Mouse (Mus musculus) lung, postnatal 14 days (tissue): Measurements from ENCODE around the gene Ssrp1.
A peak's percentile ranks its signal among the peaks of the same experiment; 100 is the strongest.

Experiments used
- DNase-seq: peaks from one replicate; pipeline ENCODE4 v3.0.0; 2021

The Ssrp1 gene

GRCm38 (mm10) chr2:85037047-85038026, at the start of gene Ssrp1, which contains the start of gene P2rx3:
Gene Ssrp1 (plus strand): TSS chr2:85037234.
Gene P2rx3 (minus strand): TSS chr2:85037462.
- DNase-seq = peak; percentile 92

GRCm38 (mm10) chr2:84987930-84988329, 49.1 kb upstream of the Ssrp1 start, which contains the start of gene Prg3:
Gene Prg3 (plus strand): TSS chr2:84988215.
- DNase-seq = no peak

DNA sequence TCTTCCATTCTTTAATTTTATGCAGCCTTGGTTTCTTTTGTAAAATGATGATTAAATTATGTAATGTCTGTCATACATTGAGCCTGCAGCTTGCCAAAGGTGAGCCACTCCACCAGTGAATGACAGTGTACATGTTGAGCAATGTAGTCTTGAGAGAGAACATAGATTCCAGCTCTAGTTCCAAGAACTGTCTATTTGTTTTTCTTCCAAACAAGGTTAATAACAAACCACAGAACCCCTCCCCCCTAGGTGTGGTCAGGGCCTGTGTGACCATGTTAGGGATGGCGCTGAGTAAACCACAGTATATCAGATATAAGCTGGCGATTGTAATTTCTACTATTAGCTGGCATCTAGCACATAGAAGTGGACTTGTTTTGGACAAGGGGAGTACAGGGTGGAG, 40.7 kb upstream of the Ssrp1 start:
- no peak for DNase-seq

DNA sequence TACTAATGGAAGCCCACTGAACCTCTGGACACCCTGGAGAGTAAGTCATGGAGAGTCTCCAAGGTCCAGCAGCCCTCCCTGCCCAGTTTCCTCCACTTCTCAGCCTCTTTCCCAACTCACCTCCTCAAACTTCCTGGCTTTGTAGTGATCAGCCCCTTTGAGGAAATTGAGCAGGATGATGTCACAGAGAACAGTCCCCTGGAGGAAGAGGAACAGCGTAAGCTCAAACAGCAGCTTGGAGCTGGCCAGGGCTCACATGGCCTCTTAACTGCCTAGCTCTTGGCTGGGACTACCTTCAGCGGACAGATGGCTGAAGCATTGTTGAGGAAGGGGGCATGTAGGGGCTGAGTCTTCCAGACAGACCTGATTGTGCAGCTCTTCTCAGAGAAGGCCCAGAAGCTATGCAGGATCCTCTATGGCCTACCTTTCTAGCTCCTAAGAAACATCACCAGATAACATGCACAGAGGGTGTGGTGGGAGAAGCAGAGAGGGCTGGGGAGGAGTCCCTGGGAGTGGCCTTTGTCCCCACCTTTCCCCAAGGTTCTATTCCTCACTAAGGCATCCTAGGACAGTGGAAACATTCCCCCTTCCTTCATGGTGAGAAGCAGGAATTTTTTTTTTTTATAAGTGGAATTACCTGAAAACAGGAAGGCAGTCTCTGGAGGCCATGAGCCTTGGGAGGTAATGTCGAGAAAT, 37.4 kb upstream of the Ssrp1 start:
- DNase-seq = peak; percentile 10

GRCm38 (mm10) chr2:85001497-85001896, 35.5 kb upstream of the Ssrp1 start:
- DNase-seq = peak; percentile 24

- no peak for DNase-seq
Measured at GRCm38 (mm10) chr2:85002575-85002974, 34.5 kb upstream of the Ssrp1 start.

- DNase-seq = no peak
Measured at GRCm38 (mm10) chr2:85004341-85004740, 32.7 kb upstream of the Ssrp1 start.

DNA sequence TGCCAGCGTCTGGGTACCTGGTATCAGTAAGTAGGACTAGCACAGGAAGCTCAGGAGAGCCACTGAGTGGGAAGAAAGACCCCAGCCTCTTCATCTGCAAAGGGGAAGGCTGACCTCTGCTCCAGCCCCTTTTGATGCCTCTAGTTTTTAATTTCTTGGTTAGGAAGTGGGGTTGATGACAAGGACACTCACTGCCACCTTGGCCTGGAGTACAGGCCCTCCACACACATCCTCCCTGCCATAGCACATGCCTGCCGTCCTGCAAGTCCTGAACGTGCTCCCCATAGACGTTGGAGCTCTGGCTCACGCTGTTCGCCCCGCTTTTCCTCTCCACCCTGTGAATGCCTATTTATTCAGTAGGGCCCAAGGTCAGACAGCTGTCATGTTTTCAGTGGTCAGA, 30.4 kb upstream of the Ssrp1 start:
- DNase-seq = no peak

GRCm38 (mm10) chr2:85007729-85008128, 29.3 kb upstream of the Ssrp1 start:
- peak; percentile 38 for DNase-seq

- no peak for DNase-seq
Measured at GRCm38 (mm10) chr2:85009212-85009611, 27.8 kb upstream of the Ssrp1 start.

DNA sequence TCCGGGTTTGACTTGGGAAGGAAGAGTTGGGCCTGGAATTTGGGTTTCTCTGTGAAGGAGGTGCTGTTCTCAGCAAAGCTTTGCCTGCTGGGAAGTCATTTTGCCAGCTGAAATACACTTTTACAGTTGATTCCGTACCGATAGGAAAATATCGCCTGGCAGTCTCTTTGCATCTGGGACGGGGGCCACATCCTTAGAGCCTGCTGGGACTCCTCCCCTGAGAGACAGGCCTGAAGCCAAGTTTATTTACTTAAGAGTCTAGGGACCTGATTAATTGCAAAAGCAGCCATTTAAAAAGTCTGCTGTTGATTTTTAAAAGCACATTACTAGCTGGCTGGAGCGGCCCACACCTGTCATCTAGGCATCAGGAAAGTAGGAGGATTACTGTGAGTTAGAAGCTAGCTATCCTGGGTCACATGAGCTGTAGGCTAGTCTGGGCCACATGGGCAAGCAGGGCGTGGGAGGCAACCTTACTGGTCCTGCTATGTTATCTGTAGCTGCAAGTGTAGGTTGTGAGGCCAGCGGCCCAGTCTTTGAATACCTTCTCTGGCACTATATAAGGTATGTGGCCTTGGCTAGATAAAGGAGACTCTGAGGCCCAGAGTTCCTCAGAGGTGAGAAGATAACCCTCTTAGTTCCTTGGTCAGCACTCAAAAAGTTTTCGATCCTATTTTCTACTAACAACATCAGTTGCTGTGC, 25.0 kb upstream of the Ssrp1 start:
- DNase-seq = no peak

DNA sequence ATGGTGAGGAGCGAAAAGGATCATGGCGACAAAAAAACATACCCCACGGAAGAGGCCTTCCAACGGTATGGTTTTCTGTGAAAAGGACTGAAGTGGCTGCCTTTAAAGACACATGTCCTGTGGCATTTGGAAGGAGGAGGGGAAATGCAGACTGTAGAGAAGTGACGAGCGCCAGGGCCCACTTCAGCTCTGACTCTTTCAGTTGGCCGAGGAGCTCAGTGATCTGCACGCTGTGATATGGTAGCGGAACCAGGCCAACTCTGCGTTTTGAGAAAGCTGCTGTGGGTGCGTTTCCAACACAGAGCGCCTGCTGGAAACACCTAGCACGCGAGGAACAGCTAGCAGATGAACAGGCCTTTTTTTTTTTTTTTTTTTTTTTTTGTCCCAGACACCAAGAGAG, 24.4 kb upstream of the Ssrp1 start:
- no peak for DNase-seq

GRCm38 (mm10) chr2:85013826-85014587, 23.0 kb upstream of the Ssrp1 start:
- DNase-seq = no peak

- no peak for DNase-seq
Measured at GRCm38 (mm10) chr2:85014588-85014982, 22.4 kb upstream of the Ssrp1 start.

DNA sequence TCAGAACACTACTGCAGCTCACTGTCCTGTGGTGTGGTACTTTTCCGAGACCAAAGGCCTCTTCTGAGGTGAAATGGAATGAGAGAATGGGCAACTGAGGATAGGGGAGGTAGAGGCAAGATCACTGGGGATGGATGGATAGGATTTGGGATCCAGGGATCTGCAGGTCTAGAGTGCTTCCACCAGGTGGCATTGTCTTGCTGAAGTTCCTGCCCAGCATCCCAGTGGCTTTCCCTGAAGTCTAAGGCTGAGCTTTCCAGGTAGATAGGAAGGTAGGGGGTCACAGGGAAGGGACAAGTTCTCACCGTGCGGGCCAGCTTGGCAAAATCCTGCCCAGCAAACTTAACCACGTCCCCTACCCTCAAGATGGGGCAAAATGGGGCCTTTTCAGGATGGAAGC, 15.0 kb upstream of the Ssrp1 start:
- DNase-seq = peak; percentile 44

DNA sequence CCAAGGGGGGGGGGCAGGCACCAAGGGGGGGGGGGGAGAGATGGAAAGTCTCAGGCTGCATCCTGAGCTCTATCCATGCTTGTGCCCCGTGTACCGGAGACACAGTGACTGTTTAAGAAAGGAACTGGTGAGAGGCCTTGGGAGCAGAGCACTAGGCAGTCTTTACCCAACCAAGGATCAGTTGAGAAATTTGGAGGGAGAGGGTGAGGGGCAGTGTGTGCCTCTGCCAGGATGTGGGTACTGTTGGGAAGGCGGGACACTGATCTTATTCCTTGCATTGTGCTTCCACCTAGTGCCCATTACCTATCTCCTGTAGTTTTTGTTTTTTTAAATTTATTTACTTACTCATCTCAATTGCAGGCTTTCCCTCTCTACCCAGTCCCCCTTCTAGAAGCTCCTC, 10.9 kb upstream of the Ssrp1 start:
- DNase-seq = no peak

DNA sequence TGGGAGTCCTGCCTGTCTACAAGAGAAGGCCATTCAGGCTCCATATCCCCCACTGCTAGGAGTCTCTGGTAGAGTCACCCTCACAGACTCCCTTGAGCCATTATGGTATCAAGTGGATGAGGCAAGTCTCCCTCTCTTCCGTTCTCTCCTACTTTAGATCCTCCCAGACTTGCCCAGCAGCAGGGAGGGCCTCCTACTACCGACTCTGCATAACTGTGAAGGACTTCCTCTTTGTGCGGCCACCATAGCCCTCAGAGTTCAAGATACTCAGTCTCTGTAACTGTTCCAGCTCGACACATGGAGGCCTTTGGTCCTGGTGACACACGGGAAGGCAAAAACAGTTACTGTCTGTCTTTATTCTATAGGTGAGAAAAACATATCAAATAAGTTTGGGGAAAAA, 9.8 kb upstream of the Ssrp1 start:
- DNase-seq = no peak

DNA sequence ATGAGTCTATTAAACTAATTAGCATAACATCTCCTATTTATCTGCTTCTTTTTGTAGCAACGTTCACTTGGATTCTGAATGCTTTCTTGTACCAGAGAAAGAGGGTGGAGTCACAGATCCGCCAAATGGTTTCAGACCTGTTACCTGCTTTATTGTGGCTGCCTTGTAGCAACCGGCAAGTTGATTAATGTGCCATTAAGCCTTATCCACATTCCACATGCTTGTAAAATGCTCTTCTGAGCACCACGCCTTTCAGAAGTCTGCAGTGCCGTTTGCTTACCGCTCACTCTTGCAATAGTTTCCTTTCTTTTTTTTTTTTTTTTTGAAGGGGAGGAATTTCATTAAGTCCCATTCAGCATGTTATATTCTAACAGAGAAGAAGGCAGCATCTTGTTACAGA, 7.1 kb upstream of the Ssrp1 start:
- no peak for DNase-seq

- no peak for DNase-seq
Measured at GRCm38 (mm10) chr2:85030989-85031388, 6.0 kb upstream of the Ssrp1 start.

DNA sequence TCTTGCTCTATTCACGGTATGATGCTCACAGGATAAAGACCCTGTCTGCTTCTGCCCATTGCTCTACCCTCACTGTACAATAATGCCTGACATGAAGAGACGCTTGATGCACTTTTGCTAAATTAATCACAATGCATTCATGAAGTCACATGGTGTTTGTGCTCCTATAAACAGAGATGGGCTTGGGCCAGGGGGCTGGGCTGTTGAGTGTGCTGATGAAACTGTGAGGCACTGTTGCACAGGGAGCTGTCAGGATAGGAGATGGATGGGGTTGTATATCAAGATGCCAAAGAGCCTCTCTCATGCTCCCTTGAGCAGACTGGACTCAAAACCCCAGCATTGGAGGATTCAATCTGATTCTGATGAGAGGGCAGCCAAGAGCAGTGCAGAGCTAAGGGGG, 3.9 kb upstream of the Ssrp1 start:
- DNase-seq = no peak

- no peak for DNase-seq
Measured at GRCm38 (mm10) chr2:85034169-85034568, 2.9 kb upstream of the Ssrp1 start.

GRCm38 (mm10) chr2:85036507-85037046, 457 bp upstream of the Ssrp1 start:
- DNase-seq = no peak
